Mouse (Mus musculus) regulatory T cell (primary cell): ENCODE results near the gene Fndc3b.

Experiments used
- in situ Hi-C: fragments of 300-600 bp; cut with MboI, MseI; formaldehyde crosslinking; loops from one replicate; pipeline ENCODE4 v1.15.1; 2025; ENCODE audit warnings: high pct_unique_total_duplicates

The Fndc3b gene

GRCm38 (mm10) chr3:27472846-27473245 lies 238.3 kb downstream of the Fndc3b start:
- in situ Hi-C loops, result no loop called here

- in situ Hi-C loops, result no loop called here
Observed at GRCm38 (mm10) chr3:27470781-27471180, 240.3 kb downstream of the Fndc3b start.

- in situ Hi-C loops, result loop anchor here (5.0 to 10.0 kb wide), 3 partner anchors 135 to 293 kb away; no protein-coding TSS in a partner anchor
Observed at GRCm38 (mm10) chr3:27469971-27470370, 241.1 kb downstream of the Fndc3b start.

GRCm38 (mm10) chr3:27467505-27468020 lies 243.5 kb downstream of the Fndc3b start:
- in situ Hi-C loops, result loop anchor here (5.0 to 10.0 kb wide), 3 partner anchors 133 to 290 kb away; no protein-coding TSS in a partner anchor

- in situ Hi-C loops, result loop anchor here (5.0 to 10.0 kb wide), 3 partner anchors 132 to 289 kb away; no protein-coding TSS in a partner anchor
Observed at GRCm38 (mm10) chr3:27466297-27466901, 244.7 kb downstream of the Fndc3b start.

- in situ Hi-C loops, result loop anchor here (10.0 kb wide), 2 partner anchors 129 to 199 kb away; no protein-coding TSS in a partner anchor
Observed at GRCm38 (mm10) chr3:27463373-27463772, 247.7 kb downstream of the Fndc3b start.

- in situ Hi-C loops, result loop anchor here (10.0 kb wide), 2 partner anchors 128 to 198 kb away; no protein-coding TSS in a partner anchor
Observed at GRCm38 (mm10) chr3:27462934-27463333, 248.2 kb downstream of the Fndc3b start.

- in situ Hi-C loops, result loop anchor here (10.0 kb wide), 2 partner anchors 128 to 198 kb away; no protein-coding TSS in a partner anchor
Observed at GRCm38 (mm10) chr3:27462316-27462902, 248.7 kb downstream of the Fndc3b start.

GRCm38 (mm10) chr3:27461861-27462260 lies 249.2 kb downstream of the Fndc3b start:
- in situ Hi-C loops, result loop anchor here (10.0 kb wide), 2 partner anchors 127 to 197 kb away; no protein-coding TSS in a partner anchor

- in situ Hi-C loops, result loop anchor here (10.0 kb wide), 2 partner anchors 126 to 196 kb away; no protein-coding TSS in a partner anchor
Observed at GRCm38 (mm10) chr3:27461037-27461436, 250.1 kb downstream of the Fndc3b start.

GRCm38 (mm10) chr3:27458416-27458815 lies 252.7 kb downstream of the Fndc3b start:
- in situ Hi-C loops, result no loop called here

GRCm38 (mm10) chr3:27456514-27456913 lies 254.6 kb downstream of the Fndc3b start:
- in situ Hi-C loops, result no loop called here

- in situ Hi-C loops, result no loop called here
Observed at GRCm38 (mm10) chr3:27454402-27455195, 256.5 kb downstream of the Fndc3b start.

- in situ Hi-C loops, result no loop called here
Observed at GRCm38 (mm10) chr3:27453453-27454098, 257.5 kb downstream of the Fndc3b start.

- in situ Hi-C loops, result no loop called here
Observed at GRCm38 (mm10) chr3:27449447-27449846, 261.7 kb downstream of the Fndc3b start.

- in situ Hi-C loops, result no loop called here
Observed at GRCm38 (mm10) chr3:27448367-27448766, 262.7 kb downstream of the Fndc3b start.

- in situ Hi-C loops, result no loop called here
Observed at GRCm38 (mm10) chr3:27439704-27440103, 271.4 kb downstream of the Fndc3b start.

GRCm38 (mm10) chr3:27435096-27435620 lies 275.9 kb downstream of the Fndc3b start:
- in situ Hi-C loops, result no loop called here

- in situ Hi-C loops, result no loop called here
Observed at GRCm38 (mm10) chr3:27432981-27433380, 278.1 kb downstream of the Fndc3b start.

GRCm38 (mm10) chr3:27430621-27431263 lies 280.4 kb downstream of the Fndc3b start:
- in situ Hi-C loops, result no loop called here
